Mouse (Mus musculus) heart, adult 2 months (tissue): ENCODE results near the gene Gm20388.

Experiments
- CTCF ChIP-seq: fragments of 200-600 bp; IDR thresholded peaks from 2 replicates; pipeline ENCODE4 v1.8.1; 2022; ENCODE audit warnings: antibody characterized with exemption, mild to moderate bottlenecking, moderate library complexity
- EP300 ChIP-seq: fragments of 200-500 bp; IDR thresholded peaks from 2 replicates; pipeline ENCODE4 v1.6.1; 2011; ENCODE audit warnings: low read depth, low read length, control low read depth; ENCODE audit not compliant: insufficient read depth

DNA sequence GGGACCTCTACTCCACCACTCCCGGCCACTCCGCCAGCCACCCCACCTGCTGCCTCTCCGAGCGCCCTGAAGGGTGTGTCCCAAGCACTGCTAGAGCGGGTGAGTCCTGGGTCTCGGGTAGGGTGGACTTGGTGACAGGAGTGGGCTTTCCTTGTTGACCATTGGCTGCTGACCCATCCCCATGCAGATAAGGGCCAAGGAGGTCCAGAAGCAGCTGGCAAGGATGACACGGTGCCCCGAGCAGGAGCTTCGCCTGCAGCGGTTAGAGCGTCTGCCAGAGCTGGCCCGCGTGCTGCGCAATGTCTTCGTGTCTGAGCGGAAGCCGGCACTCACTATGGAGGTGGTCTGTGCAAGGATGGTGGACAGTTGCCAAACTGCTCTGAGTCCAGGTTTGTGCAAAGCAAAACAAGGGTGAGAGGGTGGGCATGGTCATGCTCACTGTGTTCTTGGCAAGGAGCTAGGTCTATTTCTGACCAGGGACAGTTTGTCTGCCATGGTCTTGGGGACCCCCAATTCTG, 2661.2 kb downstream of the Gm20388 start:
- no peak for TF ChIP-seq EP300
- TF ChIP-seq CTCF = no peak
